In genomic region chr5:74980154-74980553, GRCm38 (mm10) we compare ENCODE assay signal across 11 mouse cellular contexts.
DNase-seq lines count a peak whose midpoint lies in the region; ATAC-seq and TF ChIP-seq lines count a peak whose summit lies in the region.
"Had no signal": no experiment of that assay in that cellular context is flagged by ENCODE, and none has a peak within 500 bp of the region (broad histone marks: within the 10 kb centered on the region; RNA-seq: fewer than 3 reads in every experiment).

No protein-coding gene starts in this region.

- no peaks in the 10 kb centered on the region for H3K9me3 ChIP-seq in heart, embryonic 15.5 days (replicated peaks)
- no peaks in the 10 kb centered on the region for H3K9me3 ChIP-seq in lung, postnatal 0 days (ENCODE audit: low read length)
- no peaks in the 10 kb centered on the region for H3K9me3 ChIP-seq in embryonic facial prominence, embryonic 11.5 days (replicated peaks; ENCODE audit: control insufficient read depth, low read length)
- H3K9me3 ChIP-seq in forebrain, postnatal 0 days (ENCODE audit: low read length): no peaks in the 10 kb centered on the region
- H3K9me3 ChIP-seq: lung, embryonic 15.5 days had no signal

- no peak overlapping the region for H3K9ac ChIP-seq in heart, embryonic 15.5 days
- H3K9ac ChIP-seq in lung, postnatal 0 days (replicated peaks; ENCODE audit: low read depth): no peak overlapping the region
- no peak overlapping the region for H3K9ac ChIP-seq in embryonic facial prominence, embryonic 11.5 days (replicated peaks; ENCODE audit: low read length)
- H3K9ac ChIP-seq in forebrain, postnatal 0 days: no peak overlapping the region
- H3K9ac ChIP-seq: lung, embryonic 15.5 days had no signal

- no peak for TF ChIP-seq EP300 in lung, postnatal 0 days (IDR thresholded peaks at IDR 0.05)

- peak overlapping the region; percentile 23; the same call in 1 of the 2 replicates for H3K4me2 ChIP-seq in heart, embryonic 15.5 days
- no peak overlapping the region for H3K4me2 ChIP-seq in lung, postnatal 0 days (replicated peaks; ENCODE audit: low read depth, low read length)
- H3K4me2 ChIP-seq in embryonic facial prominence, embryonic 11.5 days (ENCODE audit: low read depth, low read length): no peak overlapping the region
- no peak overlapping the region for H3K4me2 ChIP-seq in forebrain, postnatal 0 days (ENCODE audit: low read depth)
- H3K4me2 ChIP-seq: lung, embryonic 15.5 days had no signal

- H3K4me1 ChIP-seq in heart, embryonic 15.5 days (replicated peaks): peaks cover 10% of the 10 kb centered on the region
- H3K4me1 ChIP-seq in lung, postnatal 0 days (ENCODE audit: insufficient read depth, low read depth, low read length): peaks cover 5% of the 10 kb centered on the region; the same call in 1 of the 2 replicates
- H3K4me1 ChIP-seq in embryonic facial prominence, embryonic 11.5 days (ENCODE audit: control insufficient read depth, insufficient read depth, low read length): peaks cover 3% of the 10 kb centered on the region
- 0 out of 2 replicates have a peak, but pooled peaks cover 11% of the 10 kb centered on the region for H3K4me1 ChIP-seq in forebrain, postnatal 0 days (ENCODE audit: insufficient read depth)

- H3K36me3 ChIP-seq in heart, embryonic 15.5 days: no peaks in the 10 kb centered on the region
- H3K36me3 ChIP-seq in lung, postnatal 0 days (ENCODE audit: insufficient read depth, low read length): no peaks in the 10 kb centered on the region
- H3K36me3 ChIP-seq in embryonic facial prominence, embryonic 11.5 days (replicated peaks; ENCODE audit: control insufficient read depth, insufficient read depth, low read depth, low read length): no peaks in the 10 kb centered on the region
- no peaks in the 10 kb centered on the region for H3K36me3 ChIP-seq in forebrain, postnatal 0 days (ENCODE audit: insufficient read depth)
- H3K36me3 ChIP-seq: lung, embryonic 15.5 days had no signal

- no peak for TF ChIP-seq CTCF in lung, postnatal 0 days (IDR thresholded peaks at IDR 0.05)
- TF ChIP-seq CTCF in forebrain, postnatal 0 days (IDR thresholded peaks at IDR 0.05; ENCODE audit: low read depth): no peak

- no peak for ATAC-seq in heart, embryonic 15.5 days (replicated peaks; ENCODE audit: insufficient number of reproducible peaks, insufficient read depth, low FRiP score, low read depth)
- no peak; the same call in 1 of the 2 replicates for ATAC-seq in lung, postnatal 0 days
- no peak for ATAC-seq in embryonic facial prominence, embryonic 11.5 days (replicated peaks; ENCODE audit: insufficient number of reproducible peaks, low FRiP score, low TSS enrichment, low read depth)
- peak; percentile 32; the same call in 1 of the 2 replicates for ATAC-seq in forebrain, postnatal 0 days

- no peak for DNase-seq in heart, adult 18-20 months
- DNase-seq in lung, postnatal 0 days (ENCODE audit: low spot score): peak; percentile 69
- DNase-seq in lung, adult 18-20 months: no peak
- DNase-seq in embryonic facial prominence, embryonic 11.5 days (ENCODE audit: low spot score): peak; percentile 67
- DNase-seq in forebrain, postnatal 0 days: no peak
- DNase-seq in cerebellum, adult 8-10 months: no peak
- no peak for DNase-seq in right cerebral cortex, postnatal 14 days
- DNase-seq: adrenal gland, postnatal 10 days; gastrocnemius, postnatal 14 days had no signal

- whole genome bisulfite sequencing in heart, embryonic 15.5 days: 21% methylated on average over 7 of the region's 7 CpGs
- WGBS in lung, postnatal 0 days: 16% methylated on average over 7 of the region's 7 CpGs
- WGBS in embryonic facial prominence, embryonic 11.5 days: 5% methylated on average over 7 of the region's 7 CpGs
- 6% methylated on average over 7 of the region's 7 CpGs for WGBS in forebrain, postnatal 0 days

- peaks cover 9% of the 10 kb centered on the region; the same call in 1 of the 2 replicates for H3K27me3 ChIP-seq in heart, embryonic 15.5 days
- H3K27me3 ChIP-seq in lung, postnatal 0 days (replicated peaks; ENCODE audit: insufficient read depth, low read length): no peaks in the 10 kb centered on the region
- no peaks in the 10 kb centered on the region for H3K27me3 ChIP-seq in embryonic facial prominence, embryonic 11.5 days (ENCODE audit: control insufficient read depth, insufficient read depth, low read length)
- peaks cover 6% of the 10 kb centered on the region; the same call in 1 of the 2 replicates for H3K27me3 ChIP-seq in forebrain, postnatal 0 days (ENCODE audit: insufficient read depth, low read length)
- H3K27me3 ChIP-seq: lung, embryonic 15.5 days had no signal

- no peak overlapping the region for H3K4me3 ChIP-seq in heart, embryonic 15.5 days
- no peak overlapping the region for H3K4me3 ChIP-seq in lung, postnatal 0 days (ENCODE audit: low read depth, low read length)
- H3K4me3 ChIP-seq in embryonic facial prominence, embryonic 11.5 days (ENCODE audit: low read depth, low read length): no peak overlapping the region
- H3K4me3 ChIP-seq in forebrain, postnatal 0 days (ENCODE audit: low read depth, low read length): no peak overlapping the region
- H3K4me3 ChIP-seq: lung, embryonic 15.5 days had no signal

- H3K27ac ChIP-seq in heart, embryonic 15.5 days: 0 out of 2 replicates have a peak overlapping the region, but pooled peaks have one; percentile 51
- H3K27ac ChIP-seq in lung, postnatal 0 days (ENCODE audit: low read length): no peak overlapping the region
- no peak overlapping the region for H3K27ac ChIP-seq in embryonic facial prominence, embryonic 11.5 days (replicated peaks; ENCODE audit: low read depth, low read length)
- H3K27ac ChIP-seq in forebrain, postnatal 0 days (ENCODE audit: low read depth, low read length): no peak overlapping the region
- H3K27ac ChIP-seq: lung, embryonic 15.5 days had no signal

Comparison
In these comparisons a context has a peak if more than half of its experiments do, and no peak if none do; other contexts are left out.
1. DNase-seq: peak in lung, postnatal 0 days (single experiment) and embryonic facial prominence, embryonic 11.5 days (single experiment); none in heart, adult 18-20 months (0 of 2), lung, adult 18-20 months (0 of 2), forebrain, postnatal 0 days (single experiment), cerebellum, adult 8-10 months (single experiment) and right cerebral cortex, postnatal 14 days (single experiment).